Mouse (Mus musculus) splenic B cell, adult 2 months (primary cell): ENCODE results near the gene Ubap2.

Source experiments
- DNase-seq: peaks from one replicate; pipeline ENCODE4 v3.0.0-alpha.2; 2011; ENCODE audit warnings: low read depth, low spot score
- H3K27me3 ChIP-seq: 2 replicates; pipeline ENCODE4 v1.6.1; 2012; ENCODE audit warnings: mild to moderate bottlenecking, low read length, moderate library complexity, mixed read lengths; ENCODE audit not compliant: control insufficient read depth, poor library complexity, insufficient read depth, severe bottlenecking
- H3K36me3 ChIP-seq: 2 replicates; pipeline ENCODE4 v1.6.1; 2012; ENCODE audit warnings: mild to moderate bottlenecking, low read length, moderate library complexity, mixed read lengths; ENCODE audit not compliant: control insufficient read depth, poor library complexity, insufficient read depth, severe bottlenecking

Ubap2 gene

DNA sequence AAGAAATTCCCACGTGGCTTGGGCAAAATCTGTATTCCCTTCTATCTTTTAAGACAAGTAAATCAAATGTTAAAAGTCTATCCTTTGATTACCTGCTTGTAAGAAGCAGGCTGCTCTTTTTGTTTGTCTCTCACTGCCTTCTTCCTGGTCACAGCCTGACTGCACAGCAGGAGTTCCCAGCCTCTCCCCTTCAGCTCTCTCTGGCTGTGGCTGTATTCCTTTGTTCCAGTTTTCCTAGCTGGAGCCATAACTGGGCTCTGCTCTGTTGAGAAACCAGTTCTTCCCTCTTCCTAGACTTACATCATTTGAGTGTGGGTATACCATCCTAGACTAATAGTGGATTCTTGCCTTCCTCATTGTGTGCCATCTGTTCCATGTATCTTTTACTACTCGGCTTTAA lies 110.0 kb downstream of the Ubap2 start:
- no peak for DNase-seq
- Histone ChIP-seq H3K36me3 (0 out of 2 replicates have a peak, but pooled peaks cover 2% of the 10 kb centered on the region), H3K27me3 (no peaks in the 10 kb centered on the region)

DNA sequence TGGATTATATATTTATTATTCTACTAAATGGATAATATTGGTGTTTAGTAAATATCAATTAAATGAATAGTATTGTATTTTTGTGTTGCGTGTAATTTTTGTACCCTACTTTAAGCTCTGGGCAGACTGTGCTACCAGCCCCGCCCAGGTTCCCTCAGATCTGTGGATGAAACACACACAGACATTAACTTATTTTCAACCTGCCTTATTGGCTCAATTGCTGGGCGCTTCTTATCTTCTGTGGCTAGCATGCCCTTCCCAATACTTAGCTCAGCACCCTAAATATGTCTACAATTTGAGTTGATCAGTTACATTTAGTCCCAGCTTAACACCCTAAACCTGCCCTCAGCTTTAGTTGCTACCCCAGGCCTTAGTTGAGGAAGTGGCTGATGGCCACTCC lies 113.7 kb downstream of the Ubap2 start:
- H3K27me3 ChIP-seq = no peaks in the 10 kb centered on the region
- H3K36me3 ChIP-seq = no peaks in the 10 kb centered on the region
- DNase-seq = no peak

DNA sequence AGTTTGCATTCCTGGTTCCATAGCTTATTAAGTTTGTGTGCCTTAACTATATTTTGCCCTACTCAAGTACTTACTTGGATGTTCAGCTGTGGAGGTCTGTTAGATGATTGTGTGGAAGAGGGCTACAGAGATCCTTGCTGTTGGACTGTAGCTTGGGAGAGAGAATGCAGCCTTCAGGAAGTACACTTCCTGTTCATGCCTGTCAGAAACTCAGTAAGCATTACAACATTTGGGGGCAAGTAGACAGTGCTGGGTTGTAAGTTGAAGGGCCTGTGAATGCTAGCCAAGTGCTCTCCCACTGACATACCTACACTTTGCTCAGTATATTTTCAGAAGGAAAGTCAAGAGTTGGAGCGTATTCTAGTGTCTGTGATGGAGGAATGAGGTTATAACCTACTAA lies 116.7 kb downstream of the Ubap2 start:
- no peak for DNase-seq
- Histone ChIP-seq H3K27me3 (no peaks in the 10 kb centered on the region), H3K36me3 (no peaks in the 10 kb centered on the region)

DNA sequence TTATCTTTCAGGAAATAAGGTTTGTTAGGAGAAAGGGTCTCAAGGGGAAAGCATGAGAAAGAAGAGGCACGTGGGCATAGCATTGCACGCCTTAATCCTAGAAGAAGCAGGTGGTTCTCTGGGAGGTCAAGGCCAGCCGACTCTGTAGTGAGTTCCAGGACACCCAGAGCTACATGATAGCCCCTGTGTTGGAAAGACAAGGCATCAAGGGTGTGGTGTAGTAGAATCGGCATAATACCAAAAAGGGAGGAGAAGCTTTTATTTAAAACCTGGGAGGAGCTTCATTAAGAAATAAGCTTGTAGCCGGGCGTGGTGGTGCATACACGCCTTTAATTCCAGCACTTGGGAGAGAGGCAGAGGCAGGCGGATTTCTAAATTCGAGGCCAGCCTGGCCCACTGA lies 118.0 kb downstream of the Ubap2 start:
- Histone ChIP-seq H3K36me3 (no peaks in the 10 kb centered on the region), H3K27me3 (no peaks in the 10 kb centered on the region)
- no peak for DNase-seq

DNA sequence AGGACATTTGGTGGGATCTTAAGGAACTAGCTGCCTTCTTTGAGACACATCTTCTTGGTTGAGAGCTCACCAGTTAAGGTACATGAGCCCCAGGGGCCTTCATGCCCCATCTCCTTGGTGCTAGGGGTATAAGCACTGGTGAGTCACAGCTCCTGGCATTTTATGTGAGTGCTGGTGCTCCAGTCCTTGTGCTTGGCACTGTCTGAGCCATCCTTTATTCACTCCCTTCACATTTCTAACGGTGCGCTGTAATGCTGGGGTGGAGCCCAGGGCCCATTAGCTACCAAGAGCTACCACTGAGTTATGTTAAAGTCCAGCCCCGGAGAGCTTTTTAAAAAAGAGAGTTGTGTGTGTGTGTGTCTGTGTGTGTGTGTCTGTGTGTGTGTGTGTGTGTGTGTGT lies 121.8 kb downstream of the Ubap2 start:
- H3K27me3 ChIP-seq = no peaks in the 10 kb centered on the region
- no peak for DNase-seq
- no peaks in the 10 kb centered on the region for H3K36me3 ChIP-seq

DNA sequence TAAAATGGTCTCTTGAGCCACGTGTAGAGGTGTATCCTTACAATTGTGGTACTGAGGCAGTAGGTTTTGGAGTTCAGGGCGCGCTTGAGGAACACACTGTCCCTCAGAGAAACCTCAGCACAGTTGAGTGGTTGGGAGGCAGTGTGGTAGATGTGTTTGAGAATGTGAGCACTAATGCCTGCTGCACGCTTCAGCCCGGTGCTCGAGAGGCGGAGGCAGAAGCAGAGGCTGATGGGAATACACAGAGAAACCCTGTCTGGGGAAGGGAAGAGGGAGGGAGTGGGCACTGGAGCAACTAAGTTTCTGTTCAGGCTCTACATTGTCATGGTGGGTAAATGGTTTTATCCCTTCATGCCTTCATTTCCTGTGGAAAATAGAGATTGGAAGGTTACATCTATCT lies 123.8 kb downstream of the Ubap2 start:
- H3K27me3 ChIP-seq = no peaks in the 10 kb centered on the region
- no peaks in the 10 kb centered on the region for H3K36me3 ChIP-seq
- no peak for DNase-seq

DNA sequence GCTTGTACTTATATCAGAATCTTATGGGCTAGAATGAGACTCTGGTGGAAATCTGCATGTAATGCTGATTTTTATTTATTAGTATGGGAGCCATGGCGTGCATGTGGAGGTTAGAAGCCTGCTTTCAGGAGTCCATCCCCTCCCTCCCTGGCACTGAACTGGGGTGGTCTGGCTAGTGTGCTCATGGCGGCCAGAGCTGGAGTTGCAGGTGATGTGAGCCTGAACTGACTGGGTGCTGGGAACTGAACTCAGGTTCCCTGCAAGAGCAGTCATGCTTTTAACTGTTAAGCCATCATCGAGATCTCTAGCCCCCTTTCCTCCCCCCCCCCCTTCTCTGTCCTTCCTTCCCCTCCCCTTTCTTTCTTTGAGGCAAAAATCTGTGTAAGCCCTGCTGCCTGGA lies 125.1 kb downstream of the Ubap2 start:
- Histone ChIP-seq H3K36me3 (no peaks in the 10 kb centered on the region; the same call in 1 of the 2 replicates), H3K27me3 (no peaks in the 10 kb centered on the region)
- no peak for DNase-seq
